Mouse (Mus musculus) adrenal gland, postnatal 25 days (tissue): ENCODE measurements around the gene Zfyve28. TPM values are rescaled to one million over a fixed set of nuclear protein-coding genes. Genes with fewer than 3 reads are reported as not detected.

ENCODE experiments used
- DNase-seq: peaks from one replicate; pipeline ENCODE4 v3.0.0; 2021; ENCODE audit warnings: mixed read lengths
- total RNA-seq: library from RNA; stranded (reverse); gene quantifications from 2 replicates; pipeline ENCODE4 v1.2.3, GENCODE M21; 2021

Zfyve28 gene
- total RNA-seq, 1 experiment from 2014 or later, result 0.70 TPM

GRCm38 (mm10) chr5:34176691-34177090, 111.6 kb downstream of the Zfyve28 start:
- no peak for DNase-seq

- no peak for DNase-seq
Measured at GRCm38 (mm10) chr5:34175403-34175694, 112.9 kb downstream of the Zfyve28 start.

GRCm38 (mm10) chr5:34174550-34175402, 113.5 kb downstream of the Zfyve28 start:
- DNase-seq, result no peak

- DNase-seq, result no peak
Measured at GRCm38 (mm10) chr5:34174021-34174420, 114.2 kb downstream of the Zfyve28 start.

- DNase-seq, result no peak
Measured at GRCm38 (mm10) chr5:34170726-34171125, 117.5 kb downstream of the Zfyve28 start.

GRCm38 (mm10) chr5:34169954-34170353, 118.3 kb downstream of the Zfyve28 start:
- DNase-seq, result no peak

GRCm38 (mm10) chr5:34168950-34169891, 119.0 kb downstream of the Zfyve28 start, which contains the start of the genes Poln and Haus3:
Gene Poln, minus strand, starts transcription at chr5:34169448.
Gene Haus3, minus strand, starts transcription at chr5:34169527.
- DNase-seq, result peak; percentile 96

GRCm38 (mm10) chr5:34167857-34168256, 120.4 kb downstream of the Zfyve28 start:
- DNase-seq, result no peak

GRCm38 (mm10) chr5:34165793-34166192, 122.5 kb downstream of the Zfyve28 start:
- no peak for DNase-seq

GRCm38 (mm10) chr5:34148476-34148875, 139.8 kb downstream of the Zfyve28 start:
- no peak for DNase-seq

GRCm38 (mm10) chr5:34147554-34147953, 140.7 kb downstream of the Zfyve28 start:
- DNase-seq, result no peak

Other genes with a start within 250 kb of the Zfyve28 start
- gene Poln, start 119.0 kb downstream of the Zfyve28 start, total RNA-seq, result 9.4 and 13.0 TPM in 2 replicates
- 10.1 and 12.5 TPM in 2 replicates for gene Haus3, start 118.9 kb downstream of the Zfyve28 start, total RNA-seq
- gene Mxd4, start 100.7 kb downstream of the Zfyve28 start, total RNA-seq, result 144 and 161 TPM in 2 replicates
- gene Cfap99, start 151 bp upstream of the Zfyve28 start, total RNA-seq, result not detected in 2 replicates
- gene Rnf4, start 47.8 kb upstream of the Zfyve28 start, total RNA-seq, result 92.9 and 94.1 TPM in 2 replicates
- gene Fam193a, start 81.5 kb upstream of the Zfyve28 start, total RNA-seq, result 38.0 and 38.3 TPM in 2 replicates
- gene Tnip2, start 225.5 kb upstream of the Zfyve28 start, total RNA-seq, result 14.9 and 24.7 TPM in 2 replicates
- 16.6 and 19.9 TPM in 2 replicates for gene Sh3bp2, start 237.4 kb upstream of the Zfyve28 start, total RNA-seq